Mouse (Mus musculus): ENCODE measurements around the gene Fam169b. TPM values are rescaled to one million over a fixed set of nuclear protein-coding genes. Genes with fewer than 3 reads are reported as not detected.
A peak's percentile ranks its signal among the peaks of the same experiment; 100 is the strongest.
"Not testable (repeated sequence)": the region's sequence is repeated elsewhere in the genome, so short reads cannot be mapped to it uniquely, and the experiment has no call there.

Fam169b gene
- polyA plus RNA-seq, 1 experiment from 2014 or later, result 0.24 TPM

DNA sequence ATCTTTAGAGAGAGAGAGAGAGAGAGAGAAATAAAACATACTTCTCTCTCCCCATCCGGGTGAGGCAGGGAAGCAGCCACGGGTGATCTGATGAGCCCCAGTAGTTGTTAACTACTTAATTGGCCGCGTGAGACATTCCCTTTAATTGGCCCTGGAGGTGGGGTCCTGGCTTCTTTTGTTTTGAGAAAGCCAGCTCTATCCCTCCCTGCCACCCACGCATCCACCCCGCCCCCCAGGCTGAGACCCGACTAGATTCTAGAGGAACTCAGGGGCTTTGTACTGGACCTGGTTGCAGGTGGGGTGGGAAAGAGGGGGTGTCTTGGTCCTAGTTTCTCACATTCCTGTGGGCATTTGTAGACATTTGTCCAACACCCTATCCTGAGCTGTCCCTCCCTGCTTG is 8.2 kb upstream of the Fam169b start:
- no peak overlapping the region for H3K4me2 ChIP-seq

GRCm38 (mm10) chr7:68266691-68267090 is 6.9 kb upstream of the Fam169b start:
- Histone ChIP-seq H3K4me1 (peaks cover 4% of the 10 kb centered on the region; the same call in 1 of the 2 replicates), H3K27me3 (replicated peaks) (peaks cover 32% of the 10 kb centered on the region), H3K9ac (no peak overlapping the region), H3K27ac (no peak overlapping the region), H3K9me3 (replicated peaks) (no peaks in the 10 kb centered on the region), H3K36me3 (no peaks in the 10 kb centered on the region), H3K4me2 (no peak overlapping the region), H3K4me3 (no peak overlapping the region)
- ATAC-seq, result no peak
- WGBS (ENCODE audit: insufficient replicate concordance), result 49% methylated on average over 6 of the region's 6 CpGs

More for the DNA sequence above, 8.2 kb upstream of the Fam169b start:
- peaks cover 32% of the 10 kb centered on the region for H3K27me3 ChIP-seq (replicated peaks)
- 47% methylated on average over 7 of the region's 7 CpGs for WGBS (ENCODE audit: insufficient replicate concordance)
- H3K4me1 ChIP-seq, result peaks cover 4% of the 10 kb centered on the region; the same call in 1 of the 2 replicates
- H3K27ac ChIP-seq, result no peak overlapping the region
- no peak overlapping the region for H3K4me3 ChIP-seq
- no peaks in the 10 kb centered on the region for H3K9me3 ChIP-seq (replicated peaks)
- no peaks in the 10 kb centered on the region for H3K36me3 ChIP-seq
- no peak for ATAC-seq
- H3K9ac ChIP-seq, result no peak overlapping the region

DNA sequence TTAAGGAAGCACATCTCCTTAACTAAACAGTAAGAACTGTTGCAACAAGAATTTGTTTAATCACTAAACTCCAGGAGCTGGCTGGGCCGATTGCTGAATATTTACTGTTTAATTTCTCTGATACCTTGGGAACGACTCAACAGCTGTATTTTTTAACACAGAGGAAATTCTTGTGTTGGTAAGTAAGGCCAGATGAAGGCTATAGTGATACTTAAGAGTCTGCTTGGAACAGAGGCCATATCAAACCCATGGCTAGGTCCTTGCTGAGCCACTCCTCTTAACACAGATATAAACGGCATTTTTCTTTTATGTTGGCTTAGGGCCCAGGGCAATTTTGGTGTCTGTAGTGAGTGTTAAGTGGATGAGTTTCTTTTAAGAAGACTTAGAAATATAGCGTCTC is 3.1 kb upstream of the Fam169b start:
- no peaks in the 10 kb centered on the region for H3K9me3 ChIP-seq (replicated peaks)
- H3K9ac ChIP-seq, result no peak overlapping the region
- ATAC-seq, result no peak
- H3K27ac ChIP-seq, result no peak overlapping the region
- H3K4me2 ChIP-seq, result no peak overlapping the region
- no peak overlapping the region for H3K4me3 ChIP-seq
- H3K27me3 ChIP-seq (replicated peaks), result peaks cover 13% of the 10 kb centered on the region
- 65% methylated on average over 4 of the region's 4 CpGs for WGBS (ENCODE audit: insufficient replicate concordance)
- no peaks in the 10 kb centered on the region for H3K4me1 ChIP-seq
- no peaks in the 10 kb centered on the region for H3K36me3 ChIP-seq

GRCm38 (mm10) chr7:68271816-68272215 is 1.8 kb upstream of the Fam169b start:
- Histone ChIP-seq H3K4me1 (peaks cover 9% of the 10 kb centered on the region), H3K4me3 (no peak overlapping the region), H3K27me3 (replicated peaks) (peaks cover 10% of the 10 kb centered on the region), H3K27ac (no peak overlapping the region), H3K36me3 (no peaks in the 10 kb centered on the region), H3K9me3 (replicated peaks) (no peaks in the 10 kb centered on the region), H3K4me2 (no peak overlapping the region), H3K9ac (no peak overlapping the region)
- 70% methylated on average over 6 of the region's 6 CpGs for WGBS (ENCODE audit: insufficient replicate concordance)
- no peak for ATAC-seq

GRCm38 (mm10) chr7:68272607-68273006 is 1.0 kb upstream of the Fam169b start:
- no peak for ATAC-seq
- no peaks in the 10 kb centered on the region for H3K9me3 ChIP-seq (replicated peaks)
- WGBS (ENCODE audit: insufficient replicate concordance), result 64% methylated on average over 10 of the region's 10 CpGs

DNA sequence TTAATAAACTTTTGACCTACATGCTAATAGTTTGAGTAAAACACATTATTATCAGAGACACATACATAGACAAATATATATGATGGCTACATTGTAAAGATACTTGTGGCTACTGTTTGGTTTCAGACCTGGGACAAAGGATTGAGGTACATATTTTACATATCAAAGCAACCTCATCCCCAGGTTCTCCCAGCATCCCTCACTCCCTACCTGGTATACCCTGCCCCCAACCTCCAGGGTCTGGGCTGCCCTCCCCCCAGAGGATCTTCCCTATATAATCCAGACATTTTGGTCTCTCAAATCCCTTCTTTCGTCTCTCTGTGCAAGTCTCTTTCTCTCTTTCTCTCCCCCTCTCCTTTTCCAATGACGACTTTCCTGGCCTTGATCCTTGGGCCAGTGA is 579 bp downstream of the Fam169b start:
- Histone ChIP-seq H3K4me3 (no peak overlapping the region), H3K27ac (no peak overlapping the region), H3K27me3 (replicated peaks) (peaks cover 10% of the 10 kb centered on the region), H3K36me3 (no peaks in the 10 kb centered on the region), H3K4me1 (peaks cover 9% of the 10 kb centered on the region), H3K9me3 (replicated peaks) (no peaks in the 10 kb centered on the region), H3K4me2 (no peak overlapping the region), H3K9ac (no peak overlapping the region)
- WGBS (ENCODE audit: insufficient replicate concordance), result 63% methylated on average over 2 of the region's 2 CpGs
- ATAC-seq, result no peak

More at GRCm38 (mm10) chr7:68272607-68273006, 1.0 kb upstream of the Fam169b start:
- no peak overlapping the region for H3K9ac ChIP-seq
- no peak overlapping the region for H3K4me2 ChIP-seq
- peaks cover 10% of the 10 kb centered on the region for H3K27me3 ChIP-seq (replicated peaks)
- H3K36me3 ChIP-seq, result no peaks in the 10 kb centered on the region
- no peak overlapping the region for H3K4me3 ChIP-seq
- H3K27ac ChIP-seq, result no peak overlapping the region
- H3K4me1 ChIP-seq, result peaks cover 9% of the 10 kb centered on the region

- 58% methylated on average over 9 of the region's 9 CpGs for WGBS (ENCODE audit: insufficient replicate concordance)
- Histone ChIP-seq H3K4me1 (peaks cover 9% of the 10 kb centered on the region), H3K27ac (no peak overlapping the region), H3K4me3 (no peak overlapping the region), H3K9me3 (replicated peaks) (no peaks in the 10 kb centered on the region), H3K27me3 (replicated peaks) (peaks cover 10% of the 10 kb centered on the region), H3K4me2 (no peak overlapping the region), H3K36me3 (no peaks in the 10 kb centered on the region), H3K9ac (no peak overlapping the region)
- ATAC-seq, result no peak
Observed at GRCm38 (mm10) chr7:68274951-68275350, 1.3 kb downstream of the Fam169b start.

GRCm38 (mm10) chr7:68275445-68275837 is 1.8 kb downstream of the Fam169b start:
- WGBS (ENCODE audit: insufficient replicate concordance), result 33% methylated on average over 9 of the region's 9 CpGs
- H3K4me1 ChIP-seq; ATAC-seq; H3K9me3 ChIP-seq (replicated peaks); H3K36me3 ChIP-seq; H3K27ac ChIP-seq; H3K9ac ChIP-seq: not testable (repeated sequence)
- Histone ChIP-seq H3K4me3 (peak overlapping the region; percentile 54), H3K27me3 (replicated peaks) (peaks cover 10% of the 10 kb centered on the region), H3K4me2 (peak overlapping the region; percentile 83)

- no peaks in the 10 kb centered on the region for H3K36me3 ChIP-seq
- H3K9me3 ChIP-seq (replicated peaks), result no peaks in the 10 kb centered on the region
- peak overlapping the region; percentile 32 for H3K9ac ChIP-seq
- peak overlapping the region; percentile 83 for H3K4me2 ChIP-seq
- no peak overlapping the region for H3K27ac ChIP-seq
- 10% methylated on average over 35 of the region's 36 CpGs for WGBS (ENCODE audit: insufficient replicate concordance)
- peaks cover 10% of the 10 kb centered on the region for H3K27me3 ChIP-seq (replicated peaks)
- H3K4me1 ChIP-seq, result peaks cover 9% of the 10 kb centered on the region
- peak overlapping the region; percentile 54 for H3K4me3 ChIP-seq
- ATAC-seq, result peak; percentile 15; the same call in 1 of the 2 replicates
Observed at GRCm38 (mm10) chr7:68275838-68276731, 2.4 kb downstream of the Fam169b start.

- H3K9me3 ChIP-seq (replicated peaks), result no peaks in the 10 kb centered on the region
- no peak overlapping the region for H3K4me2 ChIP-seq
- peaks cover 10% of the 10 kb centered on the region for H3K27me3 ChIP-seq (replicated peaks)
- H3K27ac ChIP-seq, result no peak overlapping the region
- peaks cover 9% of the 10 kb centered on the region for H3K4me1 ChIP-seq
- H3K9ac ChIP-seq, result no peak overlapping the region
- no peaks in the 10 kb centered on the region for H3K36me3 ChIP-seq
- no peak overlapping the region for H3K4me3 ChIP-seq
- 41% methylated on average over 11 of the region's 11 CpGs for WGBS (ENCODE audit: insufficient replicate concordance)
- ATAC-seq, result no peak
Observed at GRCm38 (mm10) chr7:68277054-68277896, 3.6 kb downstream of the Fam169b start.

- no peak for ATAC-seq
- Histone ChIP-seq H3K4me1 (peaks cover 9% of the 10 kb centered on the region), H3K4me2 (no peak overlapping the region), H3K9ac (no peak overlapping the region), H3K4me3 (no peak overlapping the region), H3K27me3 (replicated peaks) (peaks cover 10% of the 10 kb centered on the region), H3K27ac (no peak overlapping the region), H3K36me3 (no peaks in the 10 kb centered on the region), H3K9me3 (replicated peaks) (no peaks in the 10 kb centered on the region)
- 66% methylated on average over 4 of the region's 4 CpGs for WGBS (ENCODE audit: insufficient replicate concordance)
Observed at GRCm38 (mm10) chr7:68277897-68278270, 4.2 kb downstream of the Fam169b start.

- no peak overlapping the region for H3K4me2 ChIP-seq
- H3K9ac ChIP-seq, result no peak overlapping the region
- 85% methylated on average over 6 of the region's 6 CpGs for WGBS (ENCODE audit: insufficient replicate concordance)
- H3K36me3 ChIP-seq, result no peaks in the 10 kb centered on the region
- H3K27ac ChIP-seq, result no peak overlapping the region
- no peaks in the 10 kb centered on the region for H3K9me3 ChIP-seq (replicated peaks)
- no peak for ATAC-seq
- H3K4me3 ChIP-seq, result no peak overlapping the region
- H3K27me3 ChIP-seq (replicated peaks), result peaks cover 10% of the 10 kb centered on the region
- peaks cover 9% of the 10 kb centered on the region for H3K4me1 ChIP-seq
Observed at GRCm38 (mm10) chr7:68278385-68278784, 4.7 kb downstream of the Fam169b start.

All from liver, embryonic 12.5 days (tissue).